Mouse (Mus musculus): Measurements from ENCODE around the gene Mtfr2. TPM values are rescaled to one million over a fixed set of nuclear protein-coding genes. Genes with fewer than 3 reads are reported as not detected.

Mtfr2 gene
- 1.4 and 3.7 TPM in 2 replicates for polyA plus RNA-seq (2014; fragmentation: Nextera tagmentation; extraction: Ambion mirVana)

DNA sequence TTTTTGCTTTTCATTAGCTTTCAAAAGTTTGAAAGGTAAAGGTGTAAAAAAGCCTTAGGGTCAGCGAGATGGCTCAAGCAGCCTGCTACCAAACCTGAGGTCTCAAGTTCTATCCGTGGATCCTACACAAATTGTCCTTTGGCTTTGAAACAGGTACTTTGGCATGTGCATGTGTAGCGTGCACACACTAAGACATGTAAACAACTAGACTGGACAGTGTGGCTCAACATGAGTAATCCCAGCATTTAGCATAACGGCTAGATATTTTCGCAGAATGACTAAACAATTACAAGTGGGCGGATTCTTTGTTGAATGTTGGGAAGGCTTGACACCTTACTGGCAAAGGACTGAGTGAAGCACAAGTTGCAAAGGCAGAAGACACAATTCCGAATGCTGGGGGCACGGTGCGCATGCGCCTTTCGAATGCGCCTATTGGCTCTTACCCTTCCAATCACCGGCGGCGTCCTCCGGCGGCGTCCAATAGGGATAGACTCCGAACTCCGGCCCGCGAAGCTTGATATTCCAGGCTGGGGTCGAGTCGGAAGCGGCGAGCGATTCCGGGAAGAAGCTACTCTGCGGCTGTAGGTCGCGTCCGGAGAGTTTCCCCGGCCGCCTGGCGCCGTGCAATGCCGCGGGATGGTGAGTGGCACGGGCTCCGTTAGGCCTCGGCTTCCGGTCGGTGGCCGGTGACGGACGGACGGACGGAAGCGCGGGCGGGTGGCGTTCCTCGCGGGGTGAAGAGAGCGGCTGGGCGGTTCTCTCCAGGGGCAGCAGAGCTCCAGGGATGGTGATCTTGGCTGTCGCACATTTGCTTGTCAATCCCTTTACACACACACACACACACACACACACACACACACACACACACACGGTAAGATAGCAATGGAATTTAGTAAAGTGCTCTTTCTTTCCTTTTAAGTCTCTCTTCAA, at the start of gene Mtfr2:
Gene Mtfr2 (plus strand): TSS at position 486 of the 930 bp plus-strand sequence.
- peaks cover 3% of the 10 kb centered on the region; the same call in 1 of the 2 replicates for H3K36me3 ChIP-seq (replicated peaks; ENCODE audit: control insufficient read depth, insufficient read depth, low read depth, low read length)
- H3K4me2 ChIP-seq (ENCODE audit: low read depth, low read length): peak within 1 kb of the TSS; percentile 37
- H3K4me1 ChIP-seq (ENCODE audit: control insufficient read depth, insufficient read depth, low read length): no peaks in the 10 kb centered on the region
- H3K27ac ChIP-seq (replicated peaks; ENCODE audit: low read depth, low read length): no peak within 1 kb of the TSS
- peak; percentile 97 for DNase-seq (ENCODE audit: low spot score)
- peak within 1 kb of the TSS; percentile 59 for H3K4me3 ChIP-seq (ENCODE audit: low read depth, low read length)
- peak within 1 kb of the TSS; percentile 61 for H3K9ac ChIP-seq (replicated peaks; ENCODE audit: low read length)
- ATAC-seq (replicated peaks; ENCODE audit: insufficient number of reproducible peaks, low FRiP score, low TSS enrichment, low read depth): peak; percentile 91
- WGBS: 2% methylated on average over 58 of the region's 58 CpGs
- no peaks in the 10 kb centered on the region for H3K9me3 ChIP-seq (replicated peaks; ENCODE audit: control insufficient read depth, low read length)
- H3K27me3 ChIP-seq (ENCODE audit: control insufficient read depth, insufficient read depth, low read length): no peaks in the 10 kb centered on the region

DNA sequence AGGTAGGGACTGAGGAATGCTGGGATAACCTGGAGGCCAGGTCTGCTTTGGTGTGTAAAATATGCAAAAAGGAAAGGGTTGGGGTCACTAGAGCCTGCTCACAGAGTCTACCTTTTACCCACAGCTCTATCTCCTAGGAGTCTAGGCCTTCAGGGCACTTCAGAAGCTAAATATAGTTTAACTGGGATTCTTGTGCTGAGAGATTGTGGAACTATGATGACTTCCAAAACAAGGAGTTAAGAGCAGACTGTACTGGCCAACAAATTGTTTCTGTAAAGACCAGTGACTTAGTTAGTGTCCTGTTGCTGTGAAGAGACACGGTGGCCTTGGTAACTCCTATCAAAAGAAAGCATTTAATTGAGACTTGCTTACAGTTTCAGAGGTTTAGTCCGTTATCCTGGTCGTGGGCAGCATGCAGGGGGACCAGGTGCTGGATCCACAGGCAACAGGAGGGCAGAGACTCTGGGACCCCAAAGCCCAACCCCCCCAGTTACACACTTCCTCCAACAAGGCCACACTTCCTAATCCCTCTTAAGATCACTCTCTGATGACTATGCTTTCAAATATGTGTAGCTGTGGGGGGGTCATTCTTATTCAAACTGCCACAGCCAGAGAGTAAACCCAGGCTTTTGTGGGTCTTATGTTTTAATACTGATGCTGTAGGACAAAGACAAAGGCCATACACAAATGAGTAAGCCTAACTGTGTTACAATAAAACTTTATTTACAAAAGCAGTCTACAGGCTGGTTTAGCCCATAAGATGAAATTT, 49.2 kb upstream of the Mtfr2 start:
- 59% methylated on average over 3 of the region's 3 CpGs for WGBS
- H3K4me1 ChIP-seq (ENCODE audit: control insufficient read depth, insufficient read depth, low read length): no peaks in the 10 kb centered on the region

DNA sequence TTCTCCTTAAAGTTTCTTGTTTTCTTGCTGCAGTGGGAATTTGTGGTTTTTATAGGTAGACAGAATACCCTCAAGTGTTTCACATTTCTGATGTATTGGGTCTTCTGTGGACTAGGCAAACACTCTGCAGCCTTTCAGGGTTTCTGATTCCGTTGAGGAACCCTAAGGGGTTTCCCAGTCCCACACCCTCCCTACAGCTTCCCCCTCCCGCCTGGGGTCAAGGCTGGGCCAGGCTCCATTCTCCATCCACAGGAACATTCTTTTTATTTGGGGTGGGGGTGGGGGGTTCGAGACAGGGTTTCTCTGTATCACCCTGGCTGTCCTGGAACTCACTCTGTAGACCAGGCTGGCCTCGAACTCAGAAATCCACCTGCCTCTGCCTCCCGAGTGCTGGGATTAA, 48.5 kb upstream of the Mtfr2 start:
- Histone ChIP-seq H3K4me3 (ENCODE audit: low read depth, low read length) (no peak overlapping the region), H3K36me3 (replicated peaks; ENCODE audit: control insufficient read depth, insufficient read depth, low read depth, low read length) (no peaks in the 10 kb centered on the region), H3K4me1 (ENCODE audit: control insufficient read depth, insufficient read depth, low read length) (no peaks in the 10 kb centered on the region), H3K27me3 (ENCODE audit: control insufficient read depth, insufficient read depth, low read length) (no peaks in the 10 kb centered on the region), H3K9me3 (replicated peaks; ENCODE audit: control insufficient read depth, low read length) (no peaks in the 10 kb centered on the region), H3K4me2 (ENCODE audit: low read depth, low read length) (no peak overlapping the region), H3K9ac (replicated peaks; ENCODE audit: low read length) (no peak overlapping the region), H3K27ac (replicated peaks; ENCODE audit: low read depth, low read length) (no peak overlapping the region)
- DNase-seq (ENCODE audit: low spot score): no peak
- no peak for ATAC-seq (replicated peaks; ENCODE audit: insufficient number of reproducible peaks, low FRiP score, low TSS enrichment, low read depth)
- WGBS: 74% methylated on average over 5 of the region's 5 CpGs

More for the DNA sequence above, 49.2 kb upstream of the Mtfr2 start:
- Histone ChIP-seq H3K27me3 (ENCODE audit: control insufficient read depth, insufficient read depth, low read length) (no peaks in the 10 kb centered on the region), H3K27ac (replicated peaks; ENCODE audit: low read depth, low read length) (no peak overlapping the region), H3K36me3 (replicated peaks; ENCODE audit: control insufficient read depth, insufficient read depth, low read depth, low read length) (no peaks in the 10 kb centered on the region), H3K9ac (replicated peaks; ENCODE audit: low read length) (no peak overlapping the region), H3K4me2 (ENCODE audit: low read depth, low read length) (no peak overlapping the region), H3K4me3 (ENCODE audit: low read depth, low read length) (no peak overlapping the region), H3K9me3 (replicated peaks; ENCODE audit: control insufficient read depth, low read length) (no peaks in the 10 kb centered on the region)
- DNase-seq (ENCODE audit: low spot score) (no peak), ATAC-seq (replicated peaks; ENCODE audit: insufficient number of reproducible peaks, low FRiP score, low TSS enrichment, low read depth) (no peak)

DNA sequence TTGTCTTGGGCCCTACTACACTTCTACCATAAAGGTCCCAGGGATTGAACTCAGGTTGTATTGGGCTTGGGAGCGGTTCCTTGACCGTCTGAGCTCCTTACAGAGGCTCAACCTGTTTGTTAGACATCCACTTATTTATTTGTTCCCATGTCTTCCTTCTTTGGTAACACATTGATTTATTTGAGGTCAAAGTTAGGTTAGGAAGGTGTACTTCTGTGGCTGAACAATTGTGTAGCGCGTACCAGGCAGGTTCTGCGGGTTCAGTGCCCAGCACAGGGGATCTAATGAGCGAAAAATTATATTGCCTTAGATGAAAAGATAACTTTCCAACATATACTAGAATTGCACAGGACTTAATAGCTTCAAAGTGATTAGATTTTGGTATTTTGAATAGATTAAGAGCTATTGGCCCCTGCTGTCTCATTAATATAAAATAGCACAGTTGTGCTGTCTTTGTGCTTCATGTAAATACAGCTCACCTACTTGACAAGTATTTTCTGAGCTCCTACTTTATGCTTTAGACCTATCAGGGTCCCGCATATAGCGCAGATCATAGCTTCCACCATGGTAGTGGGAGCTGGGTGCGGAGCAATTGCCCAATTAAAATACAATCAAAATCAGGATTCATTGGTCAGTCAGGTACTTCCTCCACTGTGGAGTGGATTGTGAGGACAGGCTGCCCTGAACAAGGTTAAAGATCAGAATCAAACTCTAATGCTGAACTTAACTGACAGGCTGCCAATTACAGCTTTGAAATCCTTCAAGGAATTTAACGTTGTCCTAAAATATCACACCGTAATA, 36.4 kb upstream of the Mtfr2 start:
- WGBS: 48% methylated on average over 11 of the region's 11 CpGs
- H3K4me2 ChIP-seq (ENCODE audit: low read depth, low read length): peak overlapping the region; percentile 68
- H3K27me3 ChIP-seq (ENCODE audit: control insufficient read depth, insufficient read depth, low read length): no peaks in the 10 kb centered on the region
- peak overlapping the region; percentile 97 for H3K27ac ChIP-seq (replicated peaks; ENCODE audit: low read depth, low read length)
- H3K9me3 ChIP-seq (replicated peaks; ENCODE audit: control insufficient read depth, low read length): no peaks in the 10 kb centered on the region
- H3K36me3 ChIP-seq (replicated peaks; ENCODE audit: control insufficient read depth, insufficient read depth, low read depth, low read length): no peaks in the 10 kb centered on the region
- DNase-seq (ENCODE audit: low spot score) (peak; percentile 17), ATAC-seq (replicated peaks; ENCODE audit: insufficient number of reproducible peaks, low FRiP score, low TSS enrichment, low read depth) (no peak)
- H3K4me1 ChIP-seq (ENCODE audit: control insufficient read depth, insufficient read depth, low read length): no peaks in the 10 kb centered on the region
- H3K9ac ChIP-seq (replicated peaks; ENCODE audit: low read length): peak overlapping the region; percentile 97
- peak overlapping the region; percentile 86 for H3K4me3 ChIP-seq (ENCODE audit: low read depth, low read length)

DNA sequence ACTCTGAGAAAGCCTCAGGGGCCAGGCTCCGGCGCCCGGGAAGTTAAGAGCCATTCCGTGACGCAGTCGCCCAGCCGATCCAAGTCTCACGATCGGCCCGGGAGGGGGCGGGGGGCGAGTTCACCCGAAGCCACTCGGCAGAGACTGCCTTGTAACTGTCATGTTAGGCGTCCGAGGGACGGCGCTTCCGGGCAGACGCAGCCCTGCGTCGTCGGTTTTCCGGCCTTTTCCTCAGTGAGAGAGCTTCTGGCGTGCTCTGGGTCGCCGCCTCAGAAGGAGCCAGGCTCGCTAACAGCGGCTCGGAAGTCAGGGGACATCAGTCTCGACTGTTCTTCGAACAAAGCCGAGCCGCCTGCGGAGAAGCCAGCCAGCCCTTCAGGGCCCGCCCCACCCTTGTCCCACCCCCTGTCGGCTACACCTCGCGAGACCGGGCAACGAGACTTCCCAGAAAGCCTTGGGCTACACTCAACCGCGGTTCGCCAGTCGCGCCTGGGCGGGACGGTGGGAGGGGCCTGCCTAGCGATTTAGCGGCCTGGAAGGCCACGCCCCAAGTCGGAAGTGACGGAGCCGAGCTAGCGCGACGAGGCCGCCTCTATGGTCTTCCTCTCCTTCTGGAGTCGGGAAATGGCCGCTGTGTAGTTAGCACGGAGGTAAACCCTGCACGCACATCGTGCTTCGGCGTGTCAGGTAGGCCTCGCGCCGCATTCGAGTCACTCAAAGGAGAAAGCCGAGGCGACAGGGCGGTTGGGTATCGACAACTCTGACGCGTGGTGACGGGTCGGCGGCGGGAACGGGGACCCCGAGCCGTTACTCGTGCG, 35.4 kb upstream of the Mtfr2 start, which contains the start of gene Bclaf1:
Gene Bclaf1 (plus strand): TSS at position 552 of the 818 bp plus-strand sequence.
- peak; percentile 98 for ATAC-seq (replicated peaks; ENCODE audit: insufficient number of reproducible peaks, low FRiP score, low TSS enrichment, low read depth)

DNA sequence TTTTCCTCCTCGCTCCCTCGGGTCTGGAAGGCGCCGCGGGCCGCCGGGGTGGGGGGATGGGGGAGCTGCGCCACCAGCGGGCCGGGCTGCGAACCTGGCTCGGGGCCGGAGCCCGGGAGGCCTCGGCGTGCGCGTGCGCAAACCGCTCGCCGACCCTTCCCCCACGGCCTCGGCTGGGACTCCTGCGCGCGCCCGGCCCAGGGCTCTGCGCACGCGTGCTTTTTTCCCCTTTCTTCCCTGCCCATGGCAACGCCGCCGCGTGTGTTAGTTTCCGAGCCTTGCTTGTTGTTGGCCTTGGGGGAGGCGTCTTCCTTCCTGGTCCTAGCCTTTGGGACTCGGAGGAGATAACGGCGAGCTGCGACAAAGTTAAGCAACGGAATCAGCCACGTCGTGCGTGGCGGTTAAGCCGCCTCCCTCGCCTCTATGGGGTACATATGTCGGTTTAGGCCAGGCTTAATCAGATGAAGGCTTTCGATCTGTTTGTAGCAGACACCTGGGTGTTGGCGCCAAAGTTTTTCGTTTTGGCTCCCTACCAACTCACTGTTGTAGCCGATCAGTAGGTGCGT, 34.8 kb upstream of the Mtfr2 start:
- Histone ChIP-seq H3K9ac (replicated peaks; ENCODE audit: low read length) (peak overlapping the region; percentile 97), H3K27ac (replicated peaks; ENCODE audit: low read depth, low read length) (peak overlapping the region; percentile 97), H3K4me2 (ENCODE audit: low read depth, low read length) (peak overlapping the region; percentile 43), H3K36me3 (replicated peaks; ENCODE audit: control insufficient read depth, insufficient read depth, low read depth, low read length) (no peaks in the 10 kb centered on the region), H3K9me3 (replicated peaks; ENCODE audit: control insufficient read depth, low read length) (no peaks in the 10 kb centered on the region), H3K4me3 (ENCODE audit: low read depth, low read length) (peak overlapping the region; percentile 86), H3K4me1 (ENCODE audit: control insufficient read depth, insufficient read depth, low read length) (no peaks in the 10 kb centered on the region), H3K27me3 (ENCODE audit: control insufficient read depth, insufficient read depth, low read length) (no peaks in the 10 kb centered on the region)
- ATAC-seq (replicated peaks; ENCODE audit: insufficient number of reproducible peaks, low FRiP score, low TSS enrichment, low read depth): peak; percentile 63
- peak; percentile 92 for DNase-seq (ENCODE audit: low spot score)
- under 1% methylated on average over 48 of the region's 54 CpGs for WGBS

More for the DNA sequence above, 35.4 kb upstream of the Mtfr2 start, which contains the start of gene Bclaf1:
- H3K27me3 ChIP-seq (ENCODE audit: control insufficient read depth, insufficient read depth, low read length): no peaks in the 10 kb centered on the region
- H3K4me3 ChIP-seq (ENCODE audit: low read depth, low read length): peak within 1 kb of the TSS; percentile 86
- no peaks in the 10 kb centered on the region for H3K9me3 ChIP-seq (replicated peaks; ENCODE audit: control insufficient read depth, low read length)
- DNase-seq (ENCODE audit: low spot score): peak; percentile 100
- H3K4me2 ChIP-seq (ENCODE audit: low read depth, low read length): peak within 1 kb of the TSS; percentile 68
- no peaks in the 10 kb centered on the region for H3K4me1 ChIP-seq (ENCODE audit: control insufficient read depth, insufficient read depth, low read length)
- peak within 1 kb of the TSS; percentile 97 for H3K27ac ChIP-seq (replicated peaks; ENCODE audit: low read depth, low read length)
- WGBS: under 1% methylated on average over 83 of the region's 84 CpGs
- H3K9ac ChIP-seq (replicated peaks; ENCODE audit: low read length): peak within 1 kb of the TSS; percentile 97
- H3K36me3 ChIP-seq (replicated peaks; ENCODE audit: control insufficient read depth, insufficient read depth, low read depth, low read length): no peaks in the 10 kb centered on the region
